Mouse (Mus musculus): Measurements from ENCODE around the gene Nup62. TPM values are rescaled to one million over a fixed set of nuclear protein-coding genes. Genes with fewer than 3 reads are reported as not detected.
A peak's percentile ranks its signal among the peaks of the same experiment; 100 is the strongest.

Nup62 gene
- polyA plus RNA-seq, 1 experiment = 29.6 TPM

DNA sequence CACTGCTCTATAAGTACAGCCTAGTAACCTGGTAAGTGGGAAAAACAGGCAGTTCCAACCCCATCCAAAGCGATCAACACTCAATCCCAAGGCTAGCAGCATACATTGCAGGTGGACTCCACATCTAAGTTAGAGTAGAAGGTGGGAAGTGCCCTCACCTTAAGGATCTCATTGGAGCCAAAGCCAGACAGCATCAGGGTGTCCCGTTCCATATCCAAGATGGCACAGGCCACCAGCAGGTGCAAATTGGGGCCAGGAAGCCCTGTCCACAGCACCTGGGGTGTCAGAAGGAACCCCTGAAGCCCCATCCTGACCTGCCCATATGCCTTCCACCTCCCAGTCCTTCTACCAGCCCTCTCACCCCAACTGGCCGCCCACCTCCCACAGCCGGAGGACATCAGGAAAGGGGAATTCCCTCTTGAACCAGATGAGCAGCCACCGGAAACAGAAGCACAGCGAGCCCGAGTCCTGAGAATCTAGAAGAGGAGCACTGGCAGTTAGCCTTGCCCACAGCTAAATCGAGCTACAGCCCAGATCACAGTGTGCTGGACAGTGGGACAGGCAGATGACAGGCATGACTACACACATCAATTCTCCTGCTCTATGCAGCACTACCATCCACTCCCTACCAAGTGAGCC, 26.1 kb downstream of the Nup62 start:
- Histone ChIP-seq H3K4me3 (ENCODE audit: insufficient read depth, low read length) (no peak overlapping the region), H3K4me1 (ENCODE audit: control insufficient read depth, insufficient read depth, low read length) (no peaks in the 10 kb centered on the region), H3K27ac (ENCODE audit: insufficient read depth, low read length) (no peak overlapping the region)
- TF ChIP-seq POLR2A (IDR thresholded peaks at IDR 0.05; ENCODE audit: extremely low read depth, insufficient read depth, low read length) (no peak), CTCF (IDR thresholded peaks at IDR 0.05; ENCODE audit: extremely low read depth, insufficient read depth, low read length) (no peak)

DNA sequence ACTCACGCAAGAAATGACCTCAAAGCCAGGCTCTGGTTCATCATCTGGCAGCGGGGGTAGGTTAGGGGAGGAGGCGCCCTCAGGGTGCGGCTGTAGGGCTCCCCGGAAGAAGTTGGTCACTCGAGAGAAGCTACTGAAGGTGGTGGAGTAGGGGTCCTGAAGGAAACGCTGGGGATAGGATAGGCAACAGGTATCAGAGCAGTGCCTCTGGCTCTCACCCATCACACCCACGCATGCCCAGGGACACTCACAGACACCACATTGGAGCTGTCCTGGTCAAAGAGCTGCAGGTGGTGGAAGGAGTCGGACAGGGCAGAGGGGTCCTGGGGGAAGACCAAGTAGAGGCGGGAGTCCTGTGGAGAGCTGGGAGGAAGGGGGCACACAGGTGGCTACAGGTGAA, 29.1 kb downstream of the Nup62 start:
- H3K4me1 ChIP-seq (ENCODE audit: control insufficient read depth, insufficient read depth, low read length) = peaks cover 3% of the 10 kb centered on the region
- TF ChIP-seq CTCF (IDR thresholded peaks at IDR 0.05; ENCODE audit: extremely low read depth, insufficient read depth, low read length) = no peak
- TF ChIP-seq POLR2A (IDR thresholded peaks at IDR 0.05; ENCODE audit: extremely low read depth, insufficient read depth, low read length) = no peak
- H3K4me3 ChIP-seq (ENCODE audit: insufficient read depth, low read length) = no peak overlapping the region
- no peak overlapping the region for H3K27ac ChIP-seq (ENCODE audit: insufficient read depth, low read length)

DNA sequence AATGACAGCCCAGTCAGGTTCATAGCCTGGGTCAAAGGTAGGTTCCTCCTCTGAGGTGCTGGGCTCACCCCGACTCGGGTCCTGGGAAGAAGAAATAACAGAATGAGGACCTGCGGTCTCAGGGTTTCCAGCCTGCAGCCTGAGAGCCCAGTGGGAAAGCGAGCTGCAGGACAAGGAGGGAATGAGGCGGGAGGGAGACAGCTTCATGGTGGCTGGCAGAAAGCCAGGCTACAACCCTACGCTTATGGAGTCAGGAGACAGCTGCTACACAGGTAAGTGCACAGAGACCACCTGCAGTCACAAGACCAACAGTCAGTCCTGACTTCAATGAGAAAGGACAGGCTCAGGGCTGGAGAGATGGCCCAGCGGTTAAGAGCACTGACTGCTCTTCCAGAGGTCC, 30.9 kb downstream of the Nup62 start:
- H3K4me1 ChIP-seq (ENCODE audit: control insufficient read depth, insufficient read depth, low read length) = peaks cover 3% of the 10 kb centered on the region
- H3K4me3 ChIP-seq (ENCODE audit: insufficient read depth, low read length) = no peak overlapping the region
- TF ChIP-seq CTCF (IDR thresholded peaks at IDR 0.05; ENCODE audit: extremely low read depth, insufficient read depth, low read length) (no peak), POLR2A (IDR thresholded peaks at IDR 0.05; ENCODE audit: extremely low read depth, insufficient read depth, low read length) (no peak)
- H3K27ac ChIP-seq (ENCODE audit: insufficient read depth, low read length) = no peak overlapping the region

DNA sequence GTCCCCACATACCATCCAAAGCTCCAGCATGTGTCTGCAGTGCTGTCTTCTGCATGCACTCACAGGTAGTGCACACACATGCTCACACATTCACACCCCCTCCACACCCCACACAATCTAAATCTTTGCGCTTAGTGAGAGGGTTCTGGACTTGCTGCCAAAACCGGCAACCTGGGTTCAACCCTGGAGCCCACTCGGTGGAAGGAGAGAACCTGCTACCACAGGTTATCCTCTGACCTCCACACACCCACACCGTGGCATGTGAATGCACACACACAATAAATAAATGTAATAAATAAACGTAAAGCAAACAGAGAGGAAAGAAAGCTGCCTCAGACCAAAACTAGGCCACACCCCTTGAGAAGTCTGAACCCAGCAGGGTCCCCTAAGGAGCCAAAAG, 31.9 kb downstream of the Nup62 start:
- Histone ChIP-seq H3K4me3 (ENCODE audit: insufficient read depth, low read length) (peak overlapping the region; percentile 45), H3K27ac (ENCODE audit: insufficient read depth, low read length) (no peak overlapping the region), H3K4me1 (ENCODE audit: control insufficient read depth, insufficient read depth, low read length) (peaks cover 3% of the 10 kb centered on the region)
- TF ChIP-seq POLR2A (IDR thresholded peaks at IDR 0.05; ENCODE audit: extremely low read depth, insufficient read depth, low read length) = no peak
- TF ChIP-seq CTCF (IDR thresholded peaks at IDR 0.05; ENCODE audit: extremely low read depth, insufficient read depth, low read length) = no peak

GRCm38 (mm10) chr7:44848561-44849415, 32.9 kb downstream of the Nup62 start, which contains the start of the genes Akt1s1 and Tbc1d17:
Gene Akt1s1 (plus strand): TSS chr7:44848991.
Gene Tbc1d17 (minus strand): TSS chr7:44849079.
- TF ChIP-seq POLR2A (IDR thresholded peaks at IDR 0.05; ENCODE audit: extremely low read depth, insufficient read depth, low read length) = peak; percentile 87
- TF ChIP-seq CTCF (IDR thresholded peaks at IDR 0.05; ENCODE audit: extremely low read depth, insufficient read depth, low read length) = no peak
- peaks cover 3% of the 10 kb centered on the region for H3K4me1 ChIP-seq (ENCODE audit: control insufficient read depth, insufficient read depth, low read length)
- H3K4me3 ChIP-seq (ENCODE audit: insufficient read depth, low read length) = peak within 1 kb of the TSS; percentile 45
- peak within 1 kb of the TSS; percentile 87 for H3K27ac ChIP-seq (ENCODE audit: insufficient read depth, low read length)

GRCm38 (mm10) chr7:44849416-44850111, 33.7 kb downstream of the Nup62 start:
- peak overlapping the region; percentile 87 for H3K27ac ChIP-seq (ENCODE audit: insufficient read depth, low read length)
- peaks cover 3% of the 10 kb centered on the region for H3K4me1 ChIP-seq (ENCODE audit: control insufficient read depth, insufficient read depth, low read length)
- peak overlapping the region; percentile 45 for H3K4me3 ChIP-seq (ENCODE audit: insufficient read depth, low read length)
- TF ChIP-seq CTCF (IDR thresholded peaks at IDR 0.05; ENCODE audit: extremely low read depth, insufficient read depth, low read length) = no peak
- peak; percentile 79 for TF ChIP-seq POLR2A (IDR thresholded peaks at IDR 0.05; ENCODE audit: extremely low read depth, insufficient read depth, low read length)

- Histone ChIP-seq H3K27ac (ENCODE audit: insufficient read depth, low read length) (peak overlapping the region; percentile 87), H3K4me1 (ENCODE audit: control insufficient read depth, insufficient read depth, low read length) (peaks cover 3% of the 10 kb centered on the region), H3K4me3 (ENCODE audit: insufficient read depth, low read length) (peak overlapping the region; percentile 45)
- TF ChIP-seq CTCF (IDR thresholded peaks at IDR 0.05; ENCODE audit: extremely low read depth, insufficient read depth, low read length) (no peak), POLR2A (IDR thresholded peaks at IDR 0.05; ENCODE audit: extremely low read depth, insufficient read depth, low read length) (peak; percentile 44; the same call in 1 of the 2 replicates)
Measured at GRCm38 (mm10) chr7:44850146-44850545, 34.3 kb downstream of the Nup62 start.

DNA sequence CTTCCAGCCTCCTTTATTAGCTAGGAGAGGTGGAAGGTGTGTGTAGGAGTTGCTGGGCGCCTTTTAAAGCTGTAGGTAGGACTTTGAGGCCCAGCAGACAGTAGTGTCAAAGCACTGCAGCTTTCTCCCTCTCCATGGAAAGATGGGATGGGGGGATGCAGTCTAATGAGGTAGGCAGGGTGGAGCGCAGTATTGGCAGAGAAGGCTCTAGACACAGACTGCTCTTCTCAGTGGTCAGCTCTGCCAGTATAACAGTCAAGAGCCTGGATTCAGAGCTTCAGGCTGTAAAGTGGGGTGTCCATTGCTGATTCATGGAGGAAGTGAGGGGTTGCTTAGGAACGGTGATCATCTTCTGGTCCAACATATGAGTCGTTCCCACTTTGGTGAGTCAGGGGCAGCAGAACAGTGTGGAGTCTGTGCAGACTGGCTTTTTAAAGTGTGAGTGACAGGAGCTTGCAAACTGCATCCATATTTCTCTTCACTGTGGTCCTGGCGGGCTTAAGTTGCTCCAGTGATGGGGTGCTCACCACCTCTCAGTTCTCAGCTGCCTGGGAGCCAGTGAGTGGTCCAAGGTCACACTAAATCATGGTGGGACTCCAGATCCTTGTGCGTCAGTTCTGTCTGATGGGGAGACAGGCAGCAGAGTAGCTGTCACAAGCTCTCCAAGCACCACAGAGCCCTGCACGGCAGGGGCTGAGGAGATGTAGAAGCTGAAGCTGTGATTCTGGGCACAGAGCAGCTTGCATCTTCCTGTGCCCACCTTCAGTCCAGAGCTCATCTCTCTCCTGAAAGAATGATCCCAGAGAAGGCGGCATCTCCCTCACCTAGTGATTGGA, 35.1 kb downstream of the Nup62 start:
- no peak for TF ChIP-seq POLR2A (IDR thresholded peaks at IDR 0.05; ENCODE audit: extremely low read depth, insufficient read depth, low read length)
- no peak for TF ChIP-seq CTCF (IDR thresholded peaks at IDR 0.05; ENCODE audit: extremely low read depth, insufficient read depth, low read length)
- Histone ChIP-seq H3K4me3 (ENCODE audit: insufficient read depth, low read length) (peak overlapping the region; percentile 45), H3K4me1 (ENCODE audit: control insufficient read depth, insufficient read depth, low read length) (peaks cover 3% of the 10 kb centered on the region), H3K27ac (ENCODE audit: insufficient read depth, low read length) (peak overlapping the region; percentile 70)

Measured in cortical plate, adult 2 months (tissue).